Mouse (Mus musculus) hindbrain, embryonic 15.5 days (tissue): ENCODE results near the gene Bmp6. TPM values are rescaled to one million over a fixed set of nuclear protein-coding genes. Genes with fewer than 3 reads are reported as not detected.

Experiments
- ATAC-seq: fragments of 200-750 bp; cut with Nextera tagmentation; 2 replicates; pipeline ENCODE4 v1.8.0; 2017; ENCODE audit warnings: low read depth, moderate number of reproducible peaks, moderate TSS enrichment; ENCODE audit not compliant: low FRiP score
- H3K27ac ChIP-seq: fragments of 300-500 bp; sonication (generic); replicated peaks from 2 replicates; pipeline ENCODE4 v1.5.1; 2015; ENCODE audit warnings: mild to moderate bottlenecking, inconsistent platforms
- H3K27me3 ChIP-seq: fragments of 300-500 bp; sonication (generic); 2 replicates; pipeline ENCODE4 v1.6.1; 2015; ENCODE audit warnings: control low read depth, inconsistent platforms
- H3K36me3 ChIP-seq: fragments of 300-500 bp; sonication (generic); 2 replicates; pipeline ENCODE4 v1.6.1; 2015; ENCODE audit warnings: control low read depth, inconsistent platforms
- H3K4me1 ChIP-seq: fragments of 300-500 bp; sonication (generic); replicated peaks from 2 replicates; pipeline ENCODE4 v1.6.1; 2015; ENCODE audit warnings: control low read depth, inconsistent platforms
- H3K4me2 ChIP-seq: fragments of 300-500 bp; sonication (generic); 2 replicates; pipeline ENCODE4 v1.6.1; 2015; ENCODE audit warnings: moderate library complexity, mild to moderate bottlenecking, inconsistent platforms
- H3K4me3 ChIP-seq: fragments of 300-500 bp; sonication (generic); 2 replicates; pipeline ENCODE4 v1.5.1; 2015; ENCODE audit warnings: mild to moderate bottlenecking, inconsistent platforms
- H3K9ac ChIP-seq: fragments of 300-500 bp; sonication (generic); 2 replicates; pipeline ENCODE4 v1.6.1; 2015; ENCODE audit warnings: inconsistent platforms
- H3K9me3 ChIP-seq: fragments of 300-500 bp; sonication (generic); 2 replicates; pipeline ENCODE4 v1.6.1; 2016; ENCODE audit warnings: control low read depth, inconsistent platforms
- WGBS: fragments of 180-500 bp; shearing (Covaris S2); methylation state at CpG from one replicate; pipeline ENCODE4 v1.1.7; 2015; 5-methylcytosine and 5-hydroxymethylcytosine counted together
- polyA plus RNA-seq: library from polyadenylated mRNA; unstranded; fragments of >200 nt; fragmentation: Nextera tagmentation; extraction: Ambion mirVana; gene quantifications from 2 replicates; pipeline ENCODE4 v1.2.1, GENCODE M21; 2015

Bmp6 gene
- polyA plus RNA-seq, 1 experiment from 2014 or later: 4.6 TPM

GRCm38 (mm10) chr13:38539192-38539900 lies 194.4 kb downstream of the Bmp6 start:
- Histone ChIP-seq H3K4me3 (no peak overlapping the region), H3K36me3 (no peaks in the 10 kb centered on the region), H3K9me3 (no peaks in the 10 kb centered on the region), H3K4me1 (no peaks in the 10 kb centered on the region), H3K27me3 (no peaks in the 10 kb centered on the region), H3K4me2 (no peak overlapping the region), H3K27ac (no peak overlapping the region), H3K9ac (no peak overlapping the region)
- ATAC-seq: no peak
- WGBS: 91% methylated on average over 7 of the region's 7 CpGs

DNA sequence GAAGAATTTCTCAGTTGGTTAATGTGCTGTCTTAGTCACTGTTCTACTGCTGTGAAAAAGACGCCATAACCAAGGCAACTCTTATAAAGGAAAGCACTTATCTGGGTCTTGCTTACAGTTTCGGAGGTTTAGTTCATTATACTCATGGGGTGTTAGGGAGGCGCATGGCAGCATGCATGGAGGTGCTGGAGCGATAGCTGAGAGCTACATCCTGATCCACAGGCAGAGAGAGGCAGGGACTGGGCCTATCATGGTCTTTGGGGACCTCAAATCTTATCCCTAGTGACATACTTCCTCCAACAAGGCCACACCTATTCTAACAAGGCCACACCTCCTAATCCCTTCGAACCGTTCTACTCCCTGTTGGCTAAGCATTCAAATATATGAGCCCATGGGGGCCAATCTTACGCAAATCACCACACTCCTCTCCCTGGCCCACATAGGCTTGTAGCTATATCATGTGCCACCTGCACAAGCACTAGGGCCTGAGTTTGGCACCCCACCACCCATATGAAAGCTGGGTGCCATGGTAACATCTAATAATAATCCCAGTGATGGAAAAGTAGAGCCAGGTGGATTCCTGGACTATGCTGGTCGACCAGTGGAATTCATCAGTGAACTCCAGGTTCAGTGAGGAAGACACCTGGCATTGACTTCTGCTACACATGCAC lies 198.7 kb downstream of the Bmp6 start:
- H3K9ac ChIP-seq: no peak overlapping the region
- 69% methylated on average over 8 of the region's 8 CpGs for WGBS
- H3K4me3 ChIP-seq: no peak overlapping the region
- H3K4me1 ChIP-seq: no peaks in the 10 kb centered on the region
- H3K4me2 ChIP-seq: no peak overlapping the region
- H3K9me3 ChIP-seq: no peaks in the 10 kb centered on the region
- H3K27ac ChIP-seq: no peak overlapping the region
- ATAC-seq: no peak
- H3K36me3 ChIP-seq: no peaks in the 10 kb centered on the region
- no peaks in the 10 kb centered on the region for H3K27me3 ChIP-seq

- no peak for ATAC-seq
- H3K27ac ChIP-seq: no peak overlapping the region
- 92% methylated on average over 8 of the region's 8 CpGs for WGBS
Observed at GRCm38 (mm10) chr13:38544769-38545445, 200.0 kb downstream of the Bmp6 start.

DNA sequence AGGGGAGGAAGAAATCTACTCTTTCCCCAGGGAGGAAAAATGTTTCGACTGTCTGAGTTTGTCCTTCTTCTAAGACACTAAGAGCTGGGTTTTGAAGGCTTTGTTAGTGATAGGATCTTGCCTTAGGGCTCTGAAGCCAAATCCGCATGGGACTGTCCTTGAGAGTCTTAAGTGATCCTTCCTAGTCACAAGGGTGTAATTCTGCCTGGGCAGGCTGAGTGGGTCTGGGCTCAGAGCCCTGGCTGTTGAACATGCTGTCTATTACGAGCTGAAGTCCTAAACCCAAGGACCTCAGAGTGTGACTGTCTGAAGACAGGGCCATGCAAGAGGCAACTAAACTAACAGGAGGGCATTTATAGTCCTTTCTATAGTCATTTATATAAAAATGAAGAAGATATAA lies 200.6 kb downstream of the Bmp6 start:
- H3K4me3 ChIP-seq: no peak overlapping the region
- ATAC-seq: no peak
- no peak overlapping the region for H3K4me2 ChIP-seq
- no peaks in the 10 kb centered on the region for H3K27me3 ChIP-seq
- no peaks in the 10 kb centered on the region for H3K36me3 ChIP-seq
- WGBS: 79% methylated on average over 3 of the region's 3 CpGs
- H3K27ac ChIP-seq: no peak overlapping the region
- no peaks in the 10 kb centered on the region for H3K9me3 ChIP-seq
- H3K4me1 ChIP-seq: no peaks in the 10 kb centered on the region
- no peak overlapping the region for H3K9ac ChIP-seq

More at GRCm38 (mm10) chr13:38544769-38545445, 200.0 kb downstream of the Bmp6 start:
- H3K4me2 ChIP-seq: no peak overlapping the region
- no peaks in the 10 kb centered on the region for H3K9me3 ChIP-seq
- no peaks in the 10 kb centered on the region for H3K4me1 ChIP-seq
- no peaks in the 10 kb centered on the region for H3K27me3 ChIP-seq
- H3K4me3 ChIP-seq: no peak overlapping the region
- no peaks in the 10 kb centered on the region for H3K36me3 ChIP-seq
- H3K9ac ChIP-seq: no peak overlapping the region

- 93% methylated on average over 4 of the region's 4 CpGs for WGBS
- Histone ChIP-seq H3K9ac (no peak overlapping the region), H3K9me3 (no peaks in the 10 kb centered on the region), H3K4me1 (no peaks in the 10 kb centered on the region), H3K36me3 (no peaks in the 10 kb centered on the region), H3K27me3 (no peaks in the 10 kb centered on the region), H3K4me2 (no peak overlapping the region), H3K4me3 (no peak overlapping the region), H3K27ac (no peak overlapping the region)
- ATAC-seq: no peak
Observed at GRCm38 (mm10) chr13:38546754-38547153, 201.8 kb downstream of the Bmp6 start.

DNA sequence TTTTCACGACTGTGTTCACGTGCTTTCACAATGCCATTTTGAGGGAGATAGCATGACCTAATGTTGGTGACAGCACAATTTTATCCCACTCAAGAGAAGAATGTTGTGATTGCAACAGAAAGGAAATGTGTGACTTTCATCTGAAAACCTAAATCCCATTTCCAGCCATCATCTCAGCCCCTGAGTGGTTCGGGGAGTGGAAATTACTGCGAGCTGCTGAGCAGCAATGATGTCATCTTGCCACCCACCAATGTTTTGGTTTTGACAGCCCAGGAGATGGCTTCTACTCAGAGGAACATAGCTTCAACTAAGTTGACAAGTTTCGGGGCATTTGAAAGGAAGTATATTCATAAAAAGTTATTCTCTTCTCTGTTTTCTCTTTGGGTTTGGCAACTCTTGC lies 202.8 kb downstream of the Bmp6 start:
- Histone ChIP-seq H3K36me3 (no peaks in the 10 kb centered on the region), H3K4me1 (no peaks in the 10 kb centered on the region), H3K4me3 (no peak overlapping the region), H3K27me3 (no peaks in the 10 kb centered on the region), H3K4me2 (no peak overlapping the region), H3K9me3 (no peaks in the 10 kb centered on the region), H3K27ac (no peak overlapping the region), H3K9ac (no peak overlapping the region)
- 88% methylated on average over 5 of the region's 5 CpGs for WGBS
- no peak for ATAC-seq

- Histone ChIP-seq H3K9ac (no peak overlapping the region), H3K27ac (no peak overlapping the region), H3K4me1 (no peaks in the 10 kb centered on the region), H3K36me3 (no peaks in the 10 kb centered on the region), H3K4me2 (no peak overlapping the region), H3K9me3 (no peaks in the 10 kb centered on the region), H3K27me3 (no peaks in the 10 kb centered on the region), H3K4me3 (no peak overlapping the region)
- WGBS: 81% methylated on average over 5 of the region's 5 CpGs
- no peak for ATAC-seq
Observed at GRCm38 (mm10) chr13:38548681-38549080, 203.8 kb downstream of the Bmp6 start.

Other genes starting within 250 kb of the Bmp6 start
- gene Dsp, start 193.8 kb upstream of the Bmp6 start, polyA plus RNA-seq: 0.22 and 0.24 TPM in 2 replicates
- 24.8 and 26.8 TPM in 2 replicates for gene Snrnp48, start 140.2 kb upstream of the Bmp6 start, polyA plus RNA-seq
- gene Txndc5, start 183.7 kb downstream of the Bmp6 start, polyA plus RNA-seq: 89.2 and 92.6 TPM in 2 replicates